Mouse (Mus musculus) mesoderm, embryonic 11.5 days (tissue): ENCODE results near the gene Rheb.
"Not testable (repeated sequence)": the region's sequence is repeated elsewhere in the genome, so short reads cannot be mapped to it uniquely, and the experiment has no call there.

ENCODE experiments used
- DNase-seq: peaks from one replicate; pipeline ENCODE4 v3.0.0-alpha.2; 2012; ENCODE audit warnings: low read depth, low spot score

Rheb gene

GRCm38 (mm10) chr5:24842274-24843102 lies at the start of gene Rheb:
Rheb (minus strand) TSS chr5:24842624.
- DNase-seq, result peak; percentile 100

GRCm38 (mm10) chr5:24889860-24890259 lies 47.4 kb upstream of the Rheb start:
- no peak for DNase-seq

- DNase-seq, result no peak
These were observed 46.6 kb upstream of the Rheb start for GRCm38 (mm10) chr5:24888874-24889591.

- no peak for DNase-seq
These were observed 44.8 kb upstream of the Rheb start for GRCm38 (mm10) chr5:24887271-24887670.

- DNase-seq, result no peak
These were observed 36.3 kb upstream of the Rheb start for GRCm38 (mm10) chr5:24878713-24879112.

- no peak for DNase-seq
These were observed 35.6 kb upstream of the Rheb start for GRCm38 (mm10) chr5:24877836-24878624.

- no peak for DNase-seq
These were observed 34.2 kb upstream of the Rheb start for GRCm38 (mm10) chr5:24876653-24877052.

- no peak for DNase-seq
These were observed 31.7 kb upstream of the Rheb start for GRCm38 (mm10) chr5:24874111-24874510.

GRCm38 (mm10) chr5:24873221-24873620 lies 30.8 kb upstream of the Rheb start:
- no peak for DNase-seq

- no peak for DNase-seq
These were observed 28.9 kb upstream of the Rheb start for GRCm38 (mm10) chr5:24871276-24871675.

GRCm38 (mm10) chr5:24869796-24870289 lies 27.4 kb upstream of the Rheb start:
- peak; percentile 11 for DNase-seq

GRCm38 (mm10) chr5:24863804-24864203 lies 21.4 kb upstream of the Rheb start:
- DNase-seq, result no peak

GRCm38 (mm10) chr5:24861449-24861930 lies 19.1 kb upstream of the Rheb start:
- no peak for DNase-seq

GRCm38 (mm10) chr5:24860635-24861448 lies 18.4 kb upstream of the Rheb start:
- no peak for DNase-seq

GRCm38 (mm10) chr5:24859771-24860540 lies 17.5 kb upstream of the Rheb start:
- DNase-seq, result no peak

GRCm38 (mm10) chr5:24854827-24855600 lies 12.6 kb upstream of the Rheb start:
- DNase-seq, result no peak

- DNase-seq, result no peak
These were observed 11.8 kb upstream of the Rheb start for GRCm38 (mm10) chr5:24854256-24854655.

GRCm38 (mm10) chr5:24848261-24848660 lies 5.8 kb upstream of the Rheb start:
- DNase-seq, result not testable (repeated sequence)

GRCm38 (mm10) chr5:24843841-24844240 lies 1.4 kb upstream of the Rheb start:
- no peak for DNase-seq
